Mouse (Mus musculus): Measurements from ENCODE around the gene Cx3cl1.

GRCm38 (mm10) chr8:94744484-94744883 lies 27.3 kb upstream of the Cx3cl1 start:
- TF ChIP-seq POLR2A (IDR thresholded peaks at IDR 0.05; ENCODE audit: low read depth, low read length) (no peak), CTCF (conservative IDR thresholded peaks at IDR 0.05; ENCODE audit: insufficient read depth, insufficient read length, low read depth, low read length) (no peak)
